Mouse (Mus musculus): ENCODE data around the gene Cep126. TPM values are rescaled to one million over a fixed set of nuclear protein-coding genes. Genes with fewer than 3 reads are reported as not detected.

Gene Cep126
- 0.14 TPM in 1 of 2 replicates, not detected in the other for polyA plus RNA-seq (2012; ENCODE audit: low replicate concordance)

GRCm38 (mm10) chr9:8134117-8134574, at the start of gene Cep126:
TSS of gene Cep126 (minus strand) at chr9:8134294.

DNA sequence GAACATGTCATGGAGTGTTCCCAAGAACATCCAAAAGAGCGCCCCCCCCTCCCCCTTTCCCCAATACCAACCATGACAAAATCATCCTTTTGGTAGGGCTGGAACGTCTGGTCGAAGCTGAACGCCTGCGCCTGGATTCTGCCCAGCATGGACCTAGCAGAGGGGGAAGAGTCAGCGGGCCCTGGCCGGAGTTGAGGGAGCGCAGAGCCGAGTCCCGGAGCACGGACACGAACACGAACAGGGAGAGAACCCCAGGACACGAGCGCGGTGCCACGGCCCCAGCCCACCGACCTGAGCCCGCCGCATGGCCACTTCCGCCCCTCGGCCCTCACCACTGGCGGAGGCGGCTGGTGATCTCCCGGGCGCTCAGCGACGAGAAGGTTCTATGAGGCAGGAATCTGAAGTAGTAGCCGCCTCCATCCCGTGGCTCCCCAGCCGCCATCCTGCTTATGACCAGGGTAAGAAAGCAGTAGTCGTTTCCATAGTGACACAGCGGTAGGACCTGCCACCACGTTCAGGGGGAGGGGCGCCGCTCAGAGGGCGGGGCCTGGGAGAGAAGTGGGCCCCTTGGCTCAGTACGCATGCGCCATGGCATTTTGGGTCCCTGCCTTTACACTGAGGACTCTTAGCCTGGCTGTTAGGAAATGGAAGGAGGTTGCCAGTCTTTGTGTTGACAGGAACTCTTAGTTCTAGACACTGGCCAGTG, 91.6 kb downstream of the Cep126 start, which contains the start of gene Cfap300:
Gene Cfap300, minus strand, starts transcription at position 486 of the 706 bp plus-strand sequence.

Other genes starting within 250 kb of the Cep126 start
- gene Yap1, start 129.7 kb downstream of the Cep126 start, polyA plus RNA-seq (2012; ENCODE audit: low replicate concordance) = 0.23 and 0.48 TPM in 2 replicates
- 0.73 and 0.80 TPM in 2 replicates for gene Cfap300, start 91.5 kb downstream of the Cep126 start, polyA plus RNA-seq (2012; ENCODE audit: low replicate concordance)